Mouse (Mus musculus): ENCODE data around the gene Slc11a1.

Gene Slc11a1

DNA sequence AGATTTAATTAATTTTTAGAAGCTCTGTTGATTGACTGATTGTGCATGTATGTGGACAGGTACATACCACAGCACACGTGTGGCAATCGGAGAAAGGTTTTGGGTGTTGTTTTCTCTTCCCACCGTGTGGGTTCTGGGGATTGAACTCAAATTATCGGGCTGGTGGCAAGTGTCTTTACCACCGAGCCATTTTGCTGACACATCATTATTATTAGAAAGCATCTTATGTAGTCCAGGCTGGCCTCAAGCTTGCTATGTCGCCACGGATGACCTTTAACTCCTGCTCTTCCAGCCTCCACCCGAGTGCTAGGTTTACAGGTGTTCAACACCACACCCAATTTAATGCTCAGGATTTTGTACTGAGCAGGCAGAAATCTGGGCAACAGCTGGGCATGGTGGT, 37.7 kb downstream of the Slc11a1 start:
- no peak for DNase-seq

DNA sequence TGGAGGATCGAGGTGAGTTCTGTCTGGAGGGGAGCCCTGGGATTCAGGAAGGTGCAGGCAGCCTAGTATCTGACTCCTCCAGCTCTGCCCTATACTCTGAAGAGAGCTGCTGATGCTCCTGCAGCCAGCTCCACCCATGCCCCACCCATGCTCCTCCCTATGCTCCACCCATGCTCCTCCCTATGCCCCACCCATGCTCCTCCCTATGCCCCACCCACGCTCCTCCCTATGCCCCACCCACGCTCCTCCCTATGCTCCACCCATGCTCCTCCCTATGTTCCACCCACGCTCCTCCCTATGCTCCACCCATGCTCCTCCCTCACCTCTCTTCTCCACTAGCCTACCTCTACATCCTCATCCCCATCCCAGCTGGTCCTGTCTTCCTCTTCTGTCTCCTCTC, 40.1 kb downstream of the Slc11a1 start:
- peak; percentile 71 to 78 for DNase-seq

DNA sequence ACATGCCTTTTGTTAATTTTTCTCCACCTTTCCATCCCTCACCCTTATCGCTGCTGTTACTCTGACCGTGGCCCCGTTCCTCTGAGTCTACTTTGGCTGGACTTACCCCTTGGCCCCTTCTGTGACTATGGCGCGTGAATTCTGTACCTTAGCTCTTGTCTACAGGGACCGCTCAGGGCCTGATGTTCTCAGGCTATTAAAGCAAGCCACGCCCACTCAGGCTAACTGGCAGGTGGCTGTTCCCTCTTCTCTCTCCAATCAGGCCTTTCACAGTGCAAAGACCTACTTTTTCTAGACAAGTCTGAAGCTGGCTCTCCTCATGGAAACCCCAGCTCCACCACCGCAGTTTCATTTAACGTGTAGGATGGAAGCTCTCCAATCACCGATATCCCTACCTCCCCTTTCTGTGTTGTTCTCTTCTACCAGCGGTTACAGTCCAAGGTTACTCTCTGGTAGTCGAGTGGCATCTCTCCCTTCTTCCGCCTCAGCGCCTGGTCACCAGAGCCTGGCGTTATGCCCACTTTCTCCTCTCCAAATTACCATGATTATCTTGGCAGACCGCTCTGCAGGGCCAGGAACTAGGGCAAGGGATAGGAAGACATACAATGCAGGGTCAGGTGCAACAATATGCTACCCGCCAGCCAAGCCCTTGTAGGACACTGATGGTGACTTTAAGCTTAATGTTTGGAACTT, 43.9 kb downstream of the Slc11a1 start:
- peak; percentile 38 to 51 for DNase-seq

DNA sequence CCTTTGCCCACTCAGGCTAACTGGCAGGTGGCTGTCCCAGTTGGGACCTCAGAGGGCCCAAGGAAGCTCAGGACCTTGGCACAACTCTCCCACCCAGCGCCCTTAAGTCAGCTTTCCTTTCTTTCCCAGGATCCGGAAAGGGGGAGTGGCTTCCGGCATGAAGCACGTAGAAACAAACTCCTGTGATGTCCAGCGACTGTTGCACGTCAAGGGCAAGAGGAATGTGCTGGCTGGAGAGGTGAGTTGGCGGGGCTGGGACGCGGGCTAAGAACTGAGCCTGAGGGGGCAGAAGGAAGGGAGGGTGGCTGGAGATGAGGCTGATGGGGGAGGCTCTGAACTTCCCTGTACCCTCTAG, 44.4 kb downstream of the Slc11a1 start:
- DNase-seq = peak; percentile 15 to 42

DNA sequence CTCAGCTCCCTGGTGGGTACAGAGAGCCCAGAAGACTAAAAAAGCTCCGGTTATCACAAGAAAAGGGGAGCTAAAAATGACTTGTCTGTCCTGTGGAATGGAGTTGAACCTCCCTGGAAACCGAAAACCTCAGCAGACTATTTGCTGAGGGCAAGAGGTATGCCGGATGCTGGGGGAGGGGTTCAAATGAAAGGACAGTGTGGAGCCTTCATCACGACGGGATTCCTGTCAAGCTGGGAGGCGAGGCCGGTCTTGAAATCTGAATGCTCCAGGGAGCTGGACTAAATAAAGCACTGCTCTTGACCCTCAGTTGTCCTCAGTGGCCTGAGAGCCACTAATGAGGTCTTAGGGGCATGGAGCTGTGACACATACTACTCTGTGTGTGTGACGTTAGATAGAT, 48.2 kb downstream of the Slc11a1 start:
- no peak for DNase-seq

DNA sequence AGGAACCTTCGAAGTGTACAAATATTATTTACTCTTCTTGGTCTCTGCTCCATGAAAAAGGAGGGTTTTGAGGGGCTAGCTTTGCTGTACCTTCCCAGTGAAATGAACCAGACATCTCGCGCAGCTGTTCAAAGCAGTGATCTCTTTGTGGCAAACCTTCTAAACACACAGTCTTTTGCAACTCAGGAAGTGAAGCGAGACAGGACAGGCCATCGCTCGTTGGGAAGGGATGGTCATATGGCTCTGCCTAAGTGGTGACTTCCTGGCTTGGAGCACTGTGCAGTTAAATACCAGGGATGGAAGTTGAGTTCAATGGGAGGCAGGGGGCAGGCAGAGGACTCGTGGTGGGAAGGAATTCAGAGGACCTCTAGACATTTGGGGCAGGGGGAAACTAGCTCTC, 50.9 kb downstream of the Slc11a1 start:
- no peak for DNase-seq

DNA sequence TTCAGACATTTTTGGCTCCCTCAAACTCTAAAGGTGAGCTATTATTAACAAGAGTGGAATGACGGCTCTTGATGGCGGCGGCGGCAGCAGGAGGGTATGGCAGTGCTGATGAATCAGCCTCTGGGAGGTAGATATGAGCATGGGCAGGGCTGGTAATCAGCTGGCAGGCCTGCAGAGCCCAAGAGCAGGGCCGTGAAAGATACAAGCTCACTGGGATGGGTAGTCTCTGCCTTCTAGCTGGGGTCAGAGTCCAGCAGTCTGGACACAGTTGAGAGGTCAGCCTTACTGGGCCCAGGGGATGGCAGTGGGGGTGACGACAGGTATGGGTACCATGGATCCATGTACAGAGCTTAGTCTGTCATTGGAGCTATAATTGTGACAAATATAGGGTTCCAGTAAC, 58.2 kb downstream of the Slc11a1 start:
- peak in 1 of 2 experiments; percentile 14 for DNase-seq

DNA sequence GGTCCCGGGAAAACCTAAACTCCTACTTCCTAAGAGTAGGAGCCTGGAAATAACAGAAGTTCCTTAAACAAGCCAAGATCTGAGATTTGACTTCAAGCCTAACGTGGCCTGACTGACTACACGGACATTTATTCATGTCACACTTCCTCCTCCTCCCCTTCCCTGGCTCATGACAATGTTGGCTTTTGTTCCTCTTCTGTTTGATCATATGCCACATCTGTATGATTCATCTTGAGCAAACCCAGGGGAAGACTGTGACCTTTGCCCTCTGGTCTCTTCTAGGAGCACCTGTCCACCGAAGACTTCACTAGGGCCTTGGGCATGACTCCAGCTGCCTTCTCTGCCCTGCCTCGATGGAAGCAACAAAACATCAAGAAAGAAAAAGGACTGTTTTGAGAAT, 59.6 kb downstream of the Slc11a1 start:
- no peak for DNase-seq

DNA sequence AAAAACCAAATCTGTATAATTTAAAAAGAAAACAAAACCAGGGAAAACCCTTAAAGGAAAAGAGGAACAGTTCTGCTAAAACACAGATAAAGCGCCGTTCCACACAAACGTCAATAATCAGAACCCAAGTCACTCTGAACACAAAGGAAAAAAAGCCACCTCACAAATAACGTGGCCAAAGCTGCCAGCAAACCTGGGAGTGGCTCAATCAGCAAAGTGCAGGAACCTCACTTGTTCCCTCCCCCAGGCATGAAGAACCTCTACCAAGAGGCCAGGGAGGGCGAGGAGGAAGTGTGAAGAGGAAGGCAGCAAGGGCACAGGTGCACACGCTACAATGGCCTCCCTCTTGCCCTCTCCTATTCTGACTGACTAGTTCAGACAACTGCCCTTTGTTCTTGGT, 60.6 kb downstream of the Slc11a1 start:
- no peak for DNase-seq

All from kidney, postnatal 4 days (tissue).